Mouse (Mus musculus) spleen, adult 2 months (tissue): ENCODE results near the gene Ethe1.

Source experiments
- CTCF ChIP-seq: fragments of 200-500 bp; IDR thresholded peaks from 2 replicates; pipeline ENCODE4 v1.5.1; 2011; ENCODE audit warnings: mild to moderate bottlenecking, inconsistent platforms; ENCODE audit not compliant: insufficient read depth, insufficient read length, insufficient replicate concordance; ENCODE audit errors: extremely low read depth
- POLR2A ChIP-seq: fragments of 200-500 bp; IDR thresholded peaks from 2 replicates; pipeline ENCODE4 v1.6.1; 2011; ENCODE audit warnings: low read depth, low read length, inconsistent platforms

GRCm38 (mm10) chr7:24571071-24571470 lies 16.3 kb upstream of the Ethe1 start:
- no peak for TF ChIP-seq POLR2A
- no peak for TF ChIP-seq CTCF
